Mouse (Mus musculus) liver, postnatal 0 days (tissue): ENCODE measurements around the gene Gm884. TPM values are rescaled to one million over a fixed set of nuclear protein-coding genes. Genes with fewer than 3 reads are reported as not detected.
A peak's percentile ranks its signal among the peaks of the same experiment; 100 is the strongest.

ENCODE experiments used
- ATAC-seq: fragments of 200-750 bp; cut with Nextera tagmentation; 2 replicates; pipeline ENCODE4 v1.8.0; 2017; ENCODE audit warnings: mild to moderate bottlenecking, moderate library complexity
- DNase-seq: peaks from one replicate; pipeline ENCODE4 v3.0.0-alpha.2; 2016
- H3K27ac ChIP-seq: fragments of 300-500 bp; sonication (generic); 2 replicates; pipeline ENCODE4 v1.5.1; 2014; ENCODE audit warnings: antibody characterized with exemption, moderate library complexity, mild to moderate bottlenecking, low read depth
- H3K27me3 ChIP-seq: fragments of 300-500 bp; sonication (generic); 2 replicates; pipeline ENCODE4 v1.6.1; 2014; ENCODE audit warnings: low read length, control low read depth, mixed read lengths; ENCODE audit not compliant: insufficient read depth
- H3K36me3 ChIP-seq: fragments of 300-500 bp; sonication (generic); replicated peaks from 2 replicates; pipeline ENCODE4 v1.6.1; 2014; ENCODE audit warnings: mild to moderate bottlenecking, control low read depth, low read length, moderate library complexity, mixed read lengths; ENCODE audit not compliant: insufficient read depth
- H3K4me1 ChIP-seq: fragments of 300-500 bp; sonication (generic); 2 replicates; pipeline ENCODE4 v1.6.1; 2014; ENCODE audit warnings: antibody characterized with exemption, mild to moderate bottlenecking, control low read depth; ENCODE audit not compliant: insufficient read depth
- H3K4me2 ChIP-seq: fragments of 300-500 bp; sonication (generic); 2 replicates; pipeline ENCODE4 v1.6.1; 2014; ENCODE audit warnings: low read depth, mild to moderate bottlenecking, low read length, moderate library complexity, mixed read lengths
- H3K4me3 ChIP-seq: fragments of 300-500 bp; sonication (generic); 2 replicates; pipeline ENCODE4 v1.5.1; 2014; ENCODE audit warnings: low read depth, low read length
- H3K9ac ChIP-seq: fragments of 300-500 bp; sonication (generic); replicated peaks from 2 replicates; pipeline ENCODE4 v1.6.1; 2014; ENCODE audit warnings: mild to moderate bottlenecking, moderate library complexity
- H3K9me3 ChIP-seq: fragments of 300-500 bp; sonication (generic); 2 replicates; pipeline ENCODE4 v1.6.1; 2016; ENCODE audit warnings: mild to moderate bottlenecking, control low read depth, low read length, mixed read lengths
- CTCF ChIP-seq: sonication (generic); IDR thresholded peaks from 2 replicates; pipeline ENCODE4 v1.5.1; 2016; ENCODE audit warnings: antibody characterized with exemption, low read depth
- EP300 ChIP-seq: IDR thresholded peaks from 2 replicates; pipeline ENCODE4 v1.6.1; 2016; ENCODE audit warnings: antibody characterized with exemption, low read depth, mild to moderate bottlenecking
- WGBS: fragments of 180-500 bp; shearing (Covaris S2); extraction: QIAGEN DNeasy Blood & Tissue Kit; methylation state at CpG from one replicate; pipeline ENCODE4 v1.1.7; 2014; ENCODE audit not compliant: insufficient replicate concordance; 5-methylcytosine and 5-hydroxymethylcytosine counted together
- polyA plus RNA-seq: library from polyadenylated mRNA; unstranded; fragments of >200 nt; fragmentation: Nextera tagmentation; extraction: Ambion mirVana; gene quantifications from 2 replicates; pipeline ENCODE4 v1.2.1, GENCODE M21; 2015

Gene Gm884
- polyA plus RNA-seq, 1 experiment from 2014 or later = not detected

- no peaks in the 10 kb centered on the region for H3K4me1 ChIP-seq
- no peak overlapping the region for H3K4me2 ChIP-seq
- no peak for TF ChIP-seq CTCF
- no peak for TF ChIP-seq EP300
- no peaks in the 10 kb centered on the region for H3K36me3 ChIP-seq
- H3K4me3 ChIP-seq = no peak overlapping the region
- H3K9me3 ChIP-seq = no peaks in the 10 kb centered on the region
- H3K9ac ChIP-seq = no peak overlapping the region
- no peaks in the 10 kb centered on the region for H3K27me3 ChIP-seq
- no peak overlapping the region for H3K27ac ChIP-seq
- no peak for DNase-seq
- ATAC-seq = no peak
- 51% methylated on average over 4 of the region's 4 CpGs for WGBS
These were observed 40.9 kb upstream of the Gm884 start for GRCm38 (mm10) chr11:103661863-103662262.

- H3K4me2 ChIP-seq = no peak overlapping the region
- H3K27ac ChIP-seq = no peak overlapping the region
- no peaks in the 10 kb centered on the region for H3K4me1 ChIP-seq
- 0 out of 2 replicates have a peak, but pooled peaks cover 2% of the 10 kb centered on the region for H3K27me3 ChIP-seq
- no peaks in the 10 kb centered on the region for H3K36me3 ChIP-seq
- DNase-seq (no peak), ATAC-seq (no peak)
- TF ChIP-seq EP300 = no peak
- TF ChIP-seq CTCF = no peak
- H3K9me3 ChIP-seq = no peaks in the 10 kb centered on the region
- no peak overlapping the region for H3K9ac ChIP-seq
- no peak overlapping the region for H3K4me3 ChIP-seq
- WGBS = 75% methylated on average over 7 of the region's 7 CpGs
These were observed 37.2 kb upstream of the Gm884 start for GRCm38 (mm10) chr11:103658189-103658588.

DNA sequence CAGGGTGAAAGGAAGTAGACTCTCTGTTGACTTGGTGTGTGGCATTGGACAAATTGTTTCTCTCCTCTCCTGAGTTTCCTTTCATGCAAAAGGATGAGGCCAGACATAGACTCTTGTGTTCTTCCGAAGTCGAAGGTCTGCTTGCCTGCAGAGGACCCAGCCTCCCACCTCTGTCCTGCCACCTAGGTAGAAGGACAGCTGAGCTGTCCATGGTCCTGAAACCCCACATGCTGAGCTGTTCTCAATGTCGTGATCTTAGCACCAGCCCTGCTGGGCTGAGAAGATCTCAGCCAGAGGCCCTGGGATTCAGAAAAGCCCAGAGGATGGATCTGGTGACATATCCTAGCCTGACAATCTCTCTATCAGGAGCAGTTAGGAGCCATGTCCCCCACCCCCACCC lies 35.6 kb upstream of the Gm884 start:
- ATAC-seq (no peak), DNase-seq (peak; percentile 59)
- Histone ChIP-seq H3K9ac (no peak overlapping the region), H3K27ac (no peak overlapping the region), H3K4me1 (no peaks in the 10 kb centered on the region), H3K9me3 (no peaks in the 10 kb centered on the region), H3K36me3 (no peaks in the 10 kb centered on the region), H3K4me3 (no peak overlapping the region), H3K4me2 (no peak overlapping the region), H3K27me3 (peaks cover 15% of the 10 kb centered on the region)
- 10% methylated on average over 3 of the region's 3 CpGs for WGBS
- TF ChIP-seq EP300 (no peak), CTCF (no peak)

- Histone ChIP-seq H3K27me3 (peaks cover 46% of the 10 kb centered on the region), H3K9ac (no peak overlapping the region), H3K36me3 (no peaks in the 10 kb centered on the region), H3K9me3 (no peaks in the 10 kb centered on the region), H3K4me2 (no peak overlapping the region), H3K27ac (no peak overlapping the region), H3K4me1 (no peaks in the 10 kb centered on the region), H3K4me3 (no peak overlapping the region)
- DNase-seq (no peak), ATAC-seq (no peak)
- 65% methylated on average over 10 of the region's 10 CpGs for WGBS
- TF ChIP-seq CTCF = no peak
- no peak for TF ChIP-seq EP300
These were observed 32.5 kb upstream of the Gm884 start for GRCm38 (mm10) chr11:103653359-103653965.

GRCm38 (mm10) chr11:103651426-103651825 lies 30.5 kb upstream of the Gm884 start:
- peaks cover 62% of the 10 kb centered on the region for H3K27me3 ChIP-seq
- TF ChIP-seq EP300 (no peak), CTCF (no peak)
- WGBS = 72% methylated on average over 6 of the region's 6 CpGs
- no peaks in the 10 kb centered on the region for H3K36me3 ChIP-seq
- H3K9ac ChIP-seq = no peak overlapping the region
- H3K9me3 ChIP-seq = no peaks in the 10 kb centered on the region
- ATAC-seq = no peak
- no peak overlapping the region for H3K4me3 ChIP-seq
- DNase-seq = no peak
- H3K4me1 ChIP-seq = no peaks in the 10 kb centered on the region
- no peak overlapping the region for H3K4me2 ChIP-seq
- H3K27ac ChIP-seq = no peak overlapping the region

- 0 out of 2 replicates have a peak overlapping the region, but pooled peaks have one; percentile 19 for H3K4me3 ChIP-seq
- H3K27ac ChIP-seq = no peak overlapping the region
- DNase-seq = no peak
- WGBS = 3% methylated on average over 37 of the region's 37 CpGs
- H3K4me2 ChIP-seq = 0 out of 2 replicates have a peak overlapping the region, but pooled peaks have one; percentile 44
- no peaks in the 10 kb centered on the region for H3K9me3 ChIP-seq
- TF ChIP-seq CTCF (no peak), EP300 (no peak)
- H3K36me3 ChIP-seq = no peaks in the 10 kb centered on the region
- no peaks in the 10 kb centered on the region for H3K4me1 ChIP-seq
- ATAC-seq = no peak
- peaks cover 62% of the 10 kb centered on the region for H3K27me3 ChIP-seq
- no peak overlapping the region for H3K9ac ChIP-seq
These were observed 29.1 kb upstream of the Gm884 start for GRCm38 (mm10) chr11:103649983-103650493.
